Mouse (Mus musculus): Measurements from ENCODE around the gene Odf3. TPM values are rescaled to one million over a fixed set of nuclear protein-coding genes. Genes with fewer than 3 reads are reported as not detected.

Odf3 gene
- polyA plus RNA-seq, 1 experiment from 2014 or later, result not detected

- Histone ChIP-seq H3K4me1 (replicated peaks; ENCODE audit: control insufficient read depth, insufficient read depth, low read length) (no peaks in the 10 kb centered on the region), H3K9ac (ENCODE audit: low read depth, low read length) (no peak overlapping the region), H3K9me3 (ENCODE audit: control insufficient read depth) (no peaks in the 10 kb centered on the region), H3K4me2 (replicated peaks; ENCODE audit: low read depth) (no peak overlapping the region), H3K27me3 (replicated peaks; ENCODE audit: control insufficient read depth, insufficient read depth, low read length) (no peaks in the 10 kb centered on the region), H3K4me3 (ENCODE audit: low read depth, low read length) (no peak overlapping the region), H3K36me3 (ENCODE audit: control insufficient read depth, insufficient read depth) (no peaks in the 10 kb centered on the region), H3K27ac (ENCODE audit: low read depth, low read length) (no peak overlapping the region)
- no peak for ATAC-seq
- no peak for TF ChIP-seq CTCF (IDR thresholded peaks at IDR 0.05; ENCODE audit: low read depth)
- 83% methylated on average over 12 of the region's 12 CpGs for WGBS
Measured at GRCm38 (mm10) chr7:140812850-140813249, 34.8 kb upstream of the Odf3 start.

GRCm38 (mm10) chr7:140820173-140820572 is 27.4 kb upstream of the Odf3 start:
- WGBS, result 59% methylated on average over 4 of the region's 4 CpGs
- 0 out of 2 replicates have a peak, but pooled peaks cover 5% of the 10 kb centered on the region for H3K27me3 ChIP-seq (replicated peaks; ENCODE audit: control insufficient read depth, insufficient read depth, low read length)
- no peak overlapping the region for H3K4me3 ChIP-seq (ENCODE audit: low read depth, low read length)
- H3K27ac ChIP-seq (ENCODE audit: low read depth, low read length), result no peak overlapping the region
- no peak overlapping the region for H3K9ac ChIP-seq (ENCODE audit: low read depth, low read length)
- no peak for TF ChIP-seq CTCF (IDR thresholded peaks at IDR 0.05; ENCODE audit: low read depth)
- ATAC-seq, result no peak
- H3K36me3 ChIP-seq (ENCODE audit: control insufficient read depth, insufficient read depth), result no peaks in the 10 kb centered on the region
- H3K9me3 ChIP-seq (ENCODE audit: control insufficient read depth), result no peaks in the 10 kb centered on the region
- H3K4me2 ChIP-seq (replicated peaks; ENCODE audit: low read depth), result no peak overlapping the region
- no peaks in the 10 kb centered on the region for H3K4me1 ChIP-seq (replicated peaks; ENCODE audit: control insufficient read depth, insufficient read depth, low read length)

- no peaks in the 10 kb centered on the region for H3K36me3 ChIP-seq (ENCODE audit: control insufficient read depth, insufficient read depth)
- 0 out of 2 replicates have a peak, but pooled peaks cover 5% of the 10 kb centered on the region for H3K27me3 ChIP-seq (replicated peaks; ENCODE audit: control insufficient read depth, insufficient read depth, low read length)
- no peaks in the 10 kb centered on the region for H3K9me3 ChIP-seq (ENCODE audit: control insufficient read depth)
- 0 out of 2 replicates have a peak overlapping the region, but pooled peaks have one; percentile 29 for H3K4me3 ChIP-seq (ENCODE audit: low read depth, low read length)
- no peak for ATAC-seq
- 49% methylated on average over 5 of the region's 5 CpGs for WGBS
- H3K4me2 ChIP-seq (replicated peaks; ENCODE audit: low read depth), result peak overlapping the region; percentile 65
- no peak for TF ChIP-seq CTCF (IDR thresholded peaks at IDR 0.05; ENCODE audit: low read depth)
- H3K27ac ChIP-seq (ENCODE audit: low read depth, low read length), result no peak overlapping the region
- H3K9ac ChIP-seq (ENCODE audit: low read depth, low read length), result no peak overlapping the region
- H3K4me1 ChIP-seq (replicated peaks; ENCODE audit: control insufficient read depth, insufficient read depth, low read length), result no peaks in the 10 kb centered on the region
Measured at GRCm38 (mm10) chr7:140821305-140821652, 26.3 kb upstream of the Odf3 start.

- Histone ChIP-seq H3K27ac (ENCODE audit: low read depth, low read length) (no peak within 1 kb of the TSS), H3K9ac (ENCODE audit: low read depth, low read length) (no peak within 1 kb of the TSS; the same call in 1 of the 2 replicates), H3K27me3 (replicated peaks; ENCODE audit: control insufficient read depth, insufficient read depth, low read length) (0 out of 2 replicates have a peak, but pooled peaks cover 5% of the 10 kb centered on the region), H3K4me1 (replicated peaks; ENCODE audit: control insufficient read depth, insufficient read depth, low read length) (no peaks in the 10 kb centered on the region), H3K4me2 (replicated peaks; ENCODE audit: low read depth) (peak within 1 kb of the TSS; percentile 65), H3K4me3 (ENCODE audit: low read depth, low read length) (peak within 1 kb of the TSS; percentile 29), H3K9me3 (ENCODE audit: control insufficient read depth) (no peaks in the 10 kb centered on the region), H3K36me3 (ENCODE audit: control insufficient read depth, insufficient read depth) (no peaks in the 10 kb centered on the region)
- no peak for TF ChIP-seq CTCF (IDR thresholded peaks at IDR 0.05; ENCODE audit: low read depth)
- 5% methylated on average over 21 of the region's 21 CpGs for WGBS
- ATAC-seq, result peak; percentile 57
Measured at GRCm38 (mm10) chr7:140821653-140822329, 25.8 kb upstream of the Odf3 start, which contains the start of gene Zfp941. TSS of gene Zfp941 (minus strand) at chr7:140822178.

GRCm38 (mm10) chr7:140822731-140823130 is 24.9 kb upstream of the Odf3 start:
- no peaks in the 10 kb centered on the region for H3K36me3 ChIP-seq (ENCODE audit: control insufficient read depth, insufficient read depth)
- no peak overlapping the region for H3K4me3 ChIP-seq (ENCODE audit: low read depth, low read length)
- TF ChIP-seq CTCF (IDR thresholded peaks at IDR 0.05; ENCODE audit: low read depth), result no peak
- H3K4me2 ChIP-seq (replicated peaks; ENCODE audit: low read depth), result no peak overlapping the region
- no peak overlapping the region for H3K9ac ChIP-seq (ENCODE audit: low read depth, low read length)
- no peaks in the 10 kb centered on the region for H3K4me1 ChIP-seq (replicated peaks; ENCODE audit: control insufficient read depth, insufficient read depth, low read length)
- no peak overlapping the region for H3K27ac ChIP-seq (ENCODE audit: low read depth, low read length)
- WGBS, result 84% methylated on average over 4 of the region's 4 CpGs
- H3K9me3 ChIP-seq (ENCODE audit: control insufficient read depth), result no peaks in the 10 kb centered on the region
- ATAC-seq, result no peak
- H3K27me3 ChIP-seq (replicated peaks; ENCODE audit: control insufficient read depth, insufficient read depth, low read length), result 0 out of 2 replicates have a peak, but pooled peaks cover 5% of the 10 kb centered on the region

GRCm38 (mm10) chr7:140828171-140828881 is 19.3 kb upstream of the Odf3 start:
- Histone ChIP-seq H3K4me2 (replicated peaks; ENCODE audit: low read depth) (peak overlapping the region; percentile 54), H3K4me1 (replicated peaks; ENCODE audit: control insufficient read depth, insufficient read depth, low read length) (no peaks in the 10 kb centered on the region), H3K9me3 (ENCODE audit: control insufficient read depth) (no peaks in the 10 kb centered on the region), H3K27ac (ENCODE audit: low read depth, low read length) (no peak overlapping the region), H3K4me3 (ENCODE audit: low read depth, low read length) (peak overlapping the region; percentile 11; the same call in 1 of the 2 replicates), H3K36me3 (ENCODE audit: control insufficient read depth, insufficient read depth) (no peaks in the 10 kb centered on the region), H3K9ac (ENCODE audit: low read depth, low read length) (no peak overlapping the region), H3K27me3 (replicated peaks; ENCODE audit: control insufficient read depth, insufficient read depth, low read length) (no peaks in the 10 kb centered on the region)
- 13% methylated on average over 8 of the region's 8 CpGs for WGBS
- ATAC-seq, result peak; percentile 84
- peak; percentile 77 for TF ChIP-seq CTCF (IDR thresholded peaks at IDR 0.05; ENCODE audit: low read depth)
